Mouse (Mus musculus) ovary, postnatal 36 days (tissue): ENCODE data around the gene Hoxa5.

ENCODE experiments used
- DNase-seq: peaks from one replicate; pipeline ENCODE4 v3.0.0; 2022; ENCODE audit warnings: low spot score, mixed read lengths

Hoxa5 gene

DNA sequence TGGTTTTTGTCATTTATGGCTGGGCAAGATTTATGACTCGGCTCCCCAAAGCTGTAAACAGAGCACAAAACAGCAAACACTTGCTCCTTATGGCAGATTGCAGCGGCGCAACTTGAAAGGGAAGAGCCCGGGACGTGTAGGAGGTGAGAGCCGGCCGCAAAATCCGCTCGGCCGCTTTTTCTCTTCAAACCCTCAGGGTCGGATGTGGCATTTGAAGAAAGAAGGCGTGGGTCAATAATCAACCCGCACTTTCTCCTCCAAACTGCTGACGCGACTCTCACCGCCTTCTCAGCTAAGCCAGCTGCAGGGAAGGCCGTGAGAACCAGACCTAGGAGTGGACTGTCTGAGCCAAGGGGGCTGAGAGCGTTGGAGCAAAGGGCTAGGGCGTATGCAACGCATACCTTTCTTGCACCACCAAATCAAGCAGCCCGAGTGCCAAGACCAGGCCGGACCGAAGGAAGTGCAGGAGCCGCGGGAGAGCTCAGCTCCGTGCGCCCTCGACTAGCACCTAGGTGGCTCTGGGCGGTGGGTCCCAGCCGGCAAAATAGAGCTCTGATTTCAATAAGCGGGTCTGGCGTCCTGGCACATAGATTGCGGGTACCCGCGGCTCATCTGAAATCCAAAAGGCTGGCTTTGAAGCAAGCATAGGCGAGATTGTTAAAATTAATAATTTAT lies 27.2 kb downstream of the Hoxa5 start, which contains the start of gene 5730596B20Rik:
TSS of gene 5730596B20Rik (plus strand) at position 438 of the 675 bp plus-strand sequence.
- DNase-seq, result no peak

DNA sequence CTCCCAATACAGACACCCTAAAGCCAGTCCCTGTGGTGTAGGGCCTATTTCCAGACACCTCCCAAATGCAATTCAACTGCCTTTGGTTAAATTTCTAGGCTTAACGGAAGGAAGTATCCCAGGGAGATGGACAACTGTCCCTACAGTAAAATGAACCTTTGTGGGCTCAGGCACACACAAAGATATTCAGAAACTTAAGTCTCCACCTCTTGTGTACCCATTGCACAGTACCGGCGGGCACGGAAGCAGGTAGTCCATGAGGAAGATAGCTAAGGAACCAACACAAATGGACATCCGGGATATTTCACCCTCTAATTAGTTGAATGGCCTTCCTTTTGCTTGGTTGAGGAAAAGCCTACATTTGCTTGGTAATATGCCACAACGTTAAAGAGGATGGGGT lies 28.0 kb downstream of the Hoxa5 start:
- no peak for DNase-seq

DNA sequence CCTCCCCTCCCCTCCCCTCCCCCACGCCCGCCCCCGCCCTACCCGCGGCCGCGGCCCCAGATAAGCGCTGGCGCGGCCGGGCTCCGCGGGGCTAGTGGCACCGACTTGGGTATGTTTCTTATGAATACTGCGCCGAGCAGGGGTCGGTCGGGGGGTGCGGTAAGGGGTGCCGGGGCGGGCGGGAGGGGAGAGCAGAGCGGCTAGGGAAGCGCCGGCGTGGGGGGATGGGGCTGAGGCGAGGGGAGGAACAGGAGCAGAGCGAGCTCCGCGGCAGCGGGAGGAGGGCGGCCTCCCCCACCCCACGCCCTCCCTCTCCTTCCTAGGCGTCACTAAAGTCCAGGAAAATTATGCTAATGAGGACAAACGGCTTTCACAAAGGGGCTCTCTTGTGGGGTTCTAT lies 28.5 kb downstream of the Hoxa5 start:
- DNase-seq, result peak; percentile 27

DNA sequence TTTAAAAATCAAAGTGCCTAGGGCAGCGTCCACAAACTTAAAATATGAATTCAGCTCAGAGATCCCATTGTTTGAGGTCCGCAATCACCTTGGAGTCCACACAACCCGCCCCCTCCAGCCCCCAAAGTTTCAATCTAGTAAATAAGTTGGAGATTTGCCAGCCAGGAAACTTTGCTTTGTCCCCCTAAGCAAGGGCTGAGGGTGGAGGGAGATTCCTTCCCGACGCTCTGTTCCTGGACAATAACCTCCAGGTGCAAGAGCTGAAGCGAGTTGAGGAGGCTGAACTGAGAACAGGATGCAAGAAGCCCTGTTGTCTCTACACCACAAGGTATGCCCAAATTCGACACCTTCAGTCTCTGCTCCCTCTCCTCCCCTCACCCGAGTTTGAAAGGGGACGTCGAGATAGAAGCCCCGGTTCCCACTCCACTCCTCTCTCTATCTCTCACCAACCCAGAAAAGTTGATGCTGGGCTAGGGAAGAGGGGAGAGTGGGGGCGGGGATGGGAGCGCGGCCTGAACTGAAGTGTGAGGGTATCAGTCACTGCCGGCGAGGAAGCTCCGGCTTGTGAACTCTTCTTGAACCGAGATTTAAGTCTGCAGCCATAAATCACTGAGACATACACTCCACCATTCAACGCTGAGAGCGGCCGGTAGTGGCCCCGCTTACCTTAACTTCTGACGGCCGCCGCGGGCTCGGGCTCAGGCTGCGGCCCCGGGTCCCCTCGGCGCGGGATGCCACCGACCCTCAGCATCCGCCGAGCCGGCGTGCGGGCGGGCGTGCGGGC lies 29.2 kb downstream of the Hoxa5 start:
- DNase-seq, result no peak

DNA sequence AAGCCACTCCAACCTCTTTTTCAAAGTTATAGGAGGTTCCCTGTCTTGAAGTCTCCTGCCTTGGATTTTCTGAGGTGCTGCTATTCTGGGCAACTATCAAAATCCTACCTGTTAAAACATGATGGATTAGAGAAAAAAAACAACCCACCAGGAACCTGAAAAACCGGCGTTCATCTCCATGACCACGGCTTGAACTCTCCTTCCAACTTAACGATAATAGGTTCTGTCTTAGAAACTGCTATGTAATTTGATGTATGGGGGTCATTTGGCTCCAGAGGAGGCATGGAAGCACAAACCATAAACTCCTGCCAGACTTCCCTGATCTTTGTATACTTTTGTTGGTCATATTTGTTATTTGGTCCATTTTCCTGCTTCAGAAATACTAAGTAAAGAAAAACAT lies 30.7 kb downstream of the Hoxa5 start:
- no peak for DNase-seq

DNA sequence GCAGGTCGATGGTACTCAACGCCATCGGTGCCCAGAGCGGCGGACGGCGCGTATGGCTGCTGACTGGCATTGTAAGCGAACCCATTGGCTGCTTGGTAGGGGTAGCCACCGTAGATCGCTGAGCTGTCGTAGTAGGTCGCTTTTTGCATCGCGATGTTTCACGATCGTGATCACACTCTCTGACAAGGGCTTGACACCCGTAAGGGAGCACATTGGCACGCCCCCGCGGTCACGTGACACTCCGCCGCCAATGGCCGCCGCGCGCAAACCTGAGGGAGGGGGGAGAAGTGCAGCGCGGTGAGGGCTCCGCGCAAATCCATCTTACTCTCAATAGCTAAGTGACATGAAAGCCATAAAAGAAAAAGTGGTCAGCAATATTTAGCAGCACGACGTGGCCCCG lies 31.9 kb downstream of the Hoxa5 start:
- DNase-seq, result peak; percentile 72

DNA sequence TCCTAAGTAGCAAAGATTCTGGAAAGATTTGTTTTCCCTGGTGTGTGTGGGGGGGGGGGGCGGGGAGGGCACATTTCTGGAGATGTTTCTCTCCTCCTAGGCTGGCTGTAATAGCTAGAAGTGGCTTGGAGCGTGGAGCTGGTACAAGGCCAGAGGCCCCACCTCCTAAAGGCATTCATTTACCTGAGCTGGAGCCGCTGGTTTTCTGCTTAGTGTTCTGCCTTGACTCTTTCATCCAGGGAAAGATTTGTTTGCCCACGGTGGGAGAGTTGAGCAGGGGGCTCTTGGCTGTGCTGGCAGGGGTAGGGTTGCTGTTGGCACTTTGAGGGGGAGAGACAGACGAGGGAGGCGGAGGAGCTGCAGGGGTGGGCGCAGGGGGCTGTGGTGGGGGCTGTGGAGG lies 32.4 kb downstream of the Hoxa5 start:
- DNase-seq, result no peak

DNA sequence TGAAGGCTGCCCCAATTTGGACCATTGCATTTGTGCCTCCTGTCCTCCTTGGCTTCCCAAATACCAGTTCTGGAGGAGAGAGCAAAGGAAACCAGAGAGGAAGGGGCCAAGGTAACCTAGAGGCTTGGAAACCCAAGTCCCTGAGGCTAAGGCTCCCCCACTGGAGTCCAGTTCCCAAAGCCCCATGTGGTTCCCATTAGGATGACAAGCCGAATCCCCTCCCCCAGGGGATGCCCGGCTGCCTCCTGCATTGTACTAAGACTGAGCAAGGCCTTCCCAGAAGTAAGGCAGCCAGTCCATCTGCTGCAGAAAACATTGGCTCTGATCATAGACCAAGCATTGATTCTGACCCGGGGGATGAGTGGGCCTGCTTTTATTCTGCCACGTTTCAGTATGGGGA lies 33.1 kb downstream of the Hoxa5 start:
- no peak for DNase-seq

DNA sequence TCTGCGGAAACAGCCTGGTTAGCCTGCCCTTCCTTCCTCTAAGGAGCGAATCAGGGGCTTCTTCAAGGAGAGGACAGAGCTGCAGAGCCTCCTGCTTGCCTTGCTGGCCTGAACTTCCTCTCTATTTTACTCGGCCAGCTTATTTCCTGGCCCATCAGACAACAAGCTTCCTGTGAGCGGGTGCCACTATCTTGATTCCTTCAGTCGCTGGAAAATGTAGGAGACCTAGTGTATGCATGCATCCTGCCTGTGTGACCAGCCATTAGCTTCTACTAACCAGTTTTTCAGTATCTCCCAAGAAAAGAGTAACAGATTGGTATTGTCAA lies 33.5 kb downstream of the Hoxa5 start:
- no peak for DNase-seq

DNA sequence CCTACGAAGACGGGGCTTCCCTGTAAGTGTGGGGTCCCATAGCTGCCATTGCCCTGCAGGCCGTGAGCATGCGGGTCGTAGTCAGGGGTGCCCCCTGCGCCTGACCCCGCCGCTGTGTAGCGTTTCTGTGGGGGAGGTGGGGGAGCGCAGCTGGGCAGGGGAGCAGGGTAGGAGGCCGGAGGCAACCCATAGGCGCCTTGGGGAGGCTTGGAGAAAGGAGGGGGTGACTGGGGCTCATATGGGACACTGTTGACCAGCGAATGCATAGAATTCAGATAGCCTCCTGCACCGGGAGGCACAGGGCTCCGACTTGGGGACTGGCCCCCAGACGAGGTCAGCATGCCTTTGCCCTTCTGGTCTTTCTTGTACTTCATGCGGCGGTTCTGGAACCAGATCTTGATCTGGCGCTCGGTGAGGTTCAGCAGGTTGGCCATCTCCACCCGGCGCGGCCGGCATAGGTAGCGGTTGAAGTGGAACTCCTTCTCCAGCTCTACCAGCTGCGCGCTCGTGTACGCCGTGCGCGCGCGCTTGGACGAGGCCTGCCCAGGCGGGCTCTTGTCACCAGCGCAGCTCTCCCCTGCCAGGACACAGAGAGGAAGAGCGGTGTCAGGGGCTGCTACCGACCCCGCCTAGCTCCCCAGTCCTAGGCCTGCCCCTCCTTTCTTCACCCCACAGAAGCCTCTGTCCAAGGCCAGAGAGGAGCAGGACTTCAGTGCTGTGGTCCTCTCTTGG lies 34.1 kb downstream of the Hoxa5 start:
- DNase-seq, result no peak

DNA sequence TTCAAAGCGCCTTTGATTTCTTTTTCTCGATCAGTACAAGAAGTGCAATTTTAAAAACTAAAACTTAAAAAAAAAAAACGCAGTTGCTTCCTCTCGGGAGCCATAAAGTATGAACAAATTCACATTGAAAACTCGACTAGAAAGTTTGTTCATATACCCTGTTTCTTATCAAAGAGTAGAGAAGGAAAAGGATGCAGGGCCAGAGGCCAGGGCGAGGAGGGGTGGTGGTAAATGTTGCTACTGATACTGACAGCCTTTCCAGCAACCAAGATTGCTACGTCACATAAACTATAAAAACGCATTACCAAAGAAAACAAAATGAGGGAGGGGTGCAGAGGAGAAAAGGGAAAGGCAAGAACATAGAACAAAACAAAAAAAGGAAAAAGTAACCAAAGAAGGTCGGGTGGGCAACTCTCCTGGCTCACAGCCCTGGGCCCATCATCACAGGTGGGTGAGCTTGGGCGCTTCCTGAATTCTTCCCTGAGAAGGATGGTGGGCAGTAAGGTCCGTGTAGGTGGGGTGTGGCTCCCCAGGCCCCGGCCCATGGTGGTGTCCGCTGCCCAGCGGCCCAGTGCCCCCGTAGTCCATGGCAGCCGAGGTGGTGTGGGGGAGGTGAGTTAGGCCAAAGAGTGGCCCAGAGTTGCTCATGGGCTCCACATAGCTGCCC lies 34.8 kb downstream of the Hoxa5 start:
- DNase-seq, result no peak

DNA sequence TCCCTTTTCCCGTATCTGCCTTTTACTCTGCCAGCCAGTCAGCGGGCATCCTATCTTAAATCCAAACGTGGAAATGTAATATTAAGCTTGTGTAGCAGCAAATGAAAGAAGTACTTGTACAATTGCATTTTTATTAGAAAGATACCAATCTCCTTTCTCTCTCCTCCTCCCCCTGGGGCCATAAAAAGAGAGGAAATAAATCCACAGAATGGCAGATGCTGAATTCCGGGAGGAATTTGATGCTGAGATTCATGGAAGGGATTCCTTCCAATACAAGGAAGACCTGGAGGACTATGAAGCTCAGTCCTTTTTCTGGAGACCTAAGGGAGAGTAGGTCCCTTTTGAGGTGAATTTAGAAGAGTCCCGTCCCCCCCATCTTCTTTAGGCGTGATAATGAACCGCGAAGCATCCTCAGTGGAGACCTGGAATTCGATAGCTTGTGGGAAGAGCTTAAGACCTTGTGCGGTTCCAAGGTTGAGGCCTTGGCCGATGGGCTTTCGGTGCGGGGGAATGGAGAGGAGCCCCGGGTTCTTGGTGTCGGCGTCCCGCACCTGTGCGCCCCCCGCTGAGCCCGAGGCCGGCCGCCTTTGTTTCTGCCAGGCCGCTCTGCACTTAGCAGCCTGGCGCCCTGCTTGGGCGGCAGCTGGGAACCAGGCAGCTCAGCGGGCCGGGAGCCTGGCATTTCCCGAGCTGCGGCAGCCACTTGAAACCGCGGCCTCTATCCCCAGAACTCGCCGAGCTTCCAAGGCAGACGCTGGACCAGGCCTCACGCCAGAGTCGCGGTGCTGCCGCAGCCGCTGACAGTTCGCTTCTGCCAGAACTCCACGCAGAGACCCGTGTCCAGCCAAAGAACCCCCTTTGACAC lies 36.0 kb downstream of the Hoxa5 start:
- DNase-seq, result peak; percentile 20

DNA sequence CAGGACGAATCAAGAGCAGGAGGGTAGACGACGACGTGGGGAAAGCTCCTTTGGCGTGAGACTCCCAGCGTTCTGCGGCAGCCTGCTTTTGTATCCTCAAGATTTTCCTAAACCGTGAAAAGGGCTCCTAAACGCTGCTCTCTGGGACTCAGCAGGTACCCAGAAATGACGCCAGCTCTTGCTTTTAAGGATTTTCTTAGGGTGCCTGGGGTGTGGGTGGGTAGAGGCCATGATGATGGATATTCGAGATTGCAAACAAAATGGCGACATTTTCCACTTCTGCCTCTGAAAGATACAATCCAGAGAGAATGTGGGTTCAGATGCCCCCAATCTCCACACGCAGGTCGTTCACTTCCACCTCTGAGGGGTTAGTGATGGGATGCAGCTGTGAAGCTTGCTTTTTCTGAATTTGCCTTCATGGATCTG lies 36.6 kb downstream of the Hoxa5 start:
- no peak for DNase-seq

DNA sequence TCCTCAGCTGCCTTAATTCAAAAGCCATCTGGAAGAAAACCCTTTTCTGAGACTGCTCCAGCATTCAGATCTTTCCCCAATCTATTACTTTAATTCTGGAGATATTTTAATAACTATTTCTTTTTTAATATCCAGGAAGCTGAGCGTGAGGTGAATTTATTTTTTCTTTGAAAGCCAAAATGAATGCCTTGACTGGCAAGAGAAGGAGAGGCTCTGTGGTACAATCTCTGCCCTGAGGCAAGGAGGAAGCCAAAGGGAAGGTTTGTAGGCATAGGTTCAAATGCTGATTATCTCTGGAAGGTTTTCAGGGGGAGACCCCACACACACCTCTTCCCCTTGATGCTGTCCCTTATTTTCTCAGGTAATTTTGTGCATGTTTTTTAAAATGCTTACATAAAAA lies 37.2 kb downstream of the Hoxa5 start:
- DNase-seq, result no peak

DNA sequence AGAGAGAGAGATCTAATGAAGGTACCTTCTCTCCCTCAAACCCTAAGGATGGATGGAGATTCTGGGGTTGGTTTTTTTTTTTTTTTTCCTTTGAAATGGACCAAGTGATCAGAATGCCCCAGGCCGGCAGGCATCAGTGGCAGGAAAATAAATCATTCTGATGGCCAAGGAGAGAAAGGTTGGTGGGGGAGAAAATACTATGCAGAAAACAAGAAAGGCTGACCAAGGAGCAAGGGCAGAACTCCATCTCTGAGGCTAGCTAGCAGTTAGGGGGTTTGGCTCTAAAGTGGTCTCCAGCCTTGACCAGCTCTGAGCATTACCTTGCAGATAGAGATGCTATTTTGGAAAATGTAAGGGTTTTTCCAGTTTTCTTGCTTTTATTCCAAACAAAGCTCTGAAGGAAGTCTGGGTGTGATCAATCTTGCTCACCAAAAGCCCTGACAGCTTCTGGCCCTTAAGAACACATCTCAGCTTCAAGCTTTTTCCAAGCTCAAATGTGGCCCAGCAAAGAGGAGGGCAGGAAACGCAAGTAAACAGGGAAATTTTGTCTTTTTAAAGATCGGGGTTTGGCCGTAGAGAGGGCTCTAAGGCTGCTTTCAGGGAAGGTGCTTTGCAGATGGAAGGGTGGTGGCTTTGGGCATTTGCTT lies 37.8 kb downstream of the Hoxa5 start:
- DNase-seq, result no peak

DNA sequence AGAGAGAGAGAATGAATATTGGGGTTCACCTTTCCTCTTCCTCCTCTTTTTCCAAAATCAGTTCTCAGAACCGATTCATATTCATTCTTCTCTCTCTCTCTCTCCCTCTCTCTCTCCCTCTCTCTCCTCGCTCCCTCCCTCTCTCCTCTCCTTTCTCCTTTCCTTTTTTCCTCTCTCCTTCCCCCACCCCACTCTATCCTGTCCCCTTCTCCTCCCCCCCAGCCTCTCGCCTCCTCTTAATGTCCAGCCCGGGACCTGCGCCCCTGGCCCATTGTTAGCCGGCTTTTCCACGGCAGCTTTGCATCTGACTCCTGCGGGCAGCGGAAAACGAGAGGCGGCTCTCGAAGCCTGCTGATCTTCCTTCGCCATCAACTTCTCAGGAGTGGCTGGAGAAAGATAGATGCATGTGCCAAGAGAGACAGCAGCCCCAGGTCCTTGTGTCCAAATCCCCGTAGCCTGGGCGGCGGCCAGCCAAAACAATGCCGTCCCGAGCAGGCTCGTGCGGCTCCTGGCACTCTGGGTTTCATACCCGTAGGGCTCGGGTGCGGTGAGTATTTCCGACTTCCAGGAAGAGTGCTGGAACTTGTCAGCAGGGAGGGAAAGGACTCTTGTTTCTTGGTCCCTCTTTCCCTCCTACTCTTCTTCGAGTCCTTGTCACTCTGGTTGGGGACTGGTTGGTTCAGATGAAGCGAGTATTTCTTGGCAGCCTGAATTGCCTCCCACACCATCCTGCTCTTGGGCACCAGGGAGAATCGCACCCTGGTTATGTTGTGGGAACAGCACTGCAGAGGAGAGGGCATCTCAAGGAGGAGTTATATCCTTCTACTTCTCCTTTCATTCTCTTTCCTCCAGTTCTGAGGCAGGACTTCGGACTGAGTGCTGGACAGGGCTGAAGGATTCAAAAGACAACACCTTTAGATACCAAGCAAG lies 38.7 kb downstream of the Hoxa5 start:
- DNase-seq, result no peak

DNA sequence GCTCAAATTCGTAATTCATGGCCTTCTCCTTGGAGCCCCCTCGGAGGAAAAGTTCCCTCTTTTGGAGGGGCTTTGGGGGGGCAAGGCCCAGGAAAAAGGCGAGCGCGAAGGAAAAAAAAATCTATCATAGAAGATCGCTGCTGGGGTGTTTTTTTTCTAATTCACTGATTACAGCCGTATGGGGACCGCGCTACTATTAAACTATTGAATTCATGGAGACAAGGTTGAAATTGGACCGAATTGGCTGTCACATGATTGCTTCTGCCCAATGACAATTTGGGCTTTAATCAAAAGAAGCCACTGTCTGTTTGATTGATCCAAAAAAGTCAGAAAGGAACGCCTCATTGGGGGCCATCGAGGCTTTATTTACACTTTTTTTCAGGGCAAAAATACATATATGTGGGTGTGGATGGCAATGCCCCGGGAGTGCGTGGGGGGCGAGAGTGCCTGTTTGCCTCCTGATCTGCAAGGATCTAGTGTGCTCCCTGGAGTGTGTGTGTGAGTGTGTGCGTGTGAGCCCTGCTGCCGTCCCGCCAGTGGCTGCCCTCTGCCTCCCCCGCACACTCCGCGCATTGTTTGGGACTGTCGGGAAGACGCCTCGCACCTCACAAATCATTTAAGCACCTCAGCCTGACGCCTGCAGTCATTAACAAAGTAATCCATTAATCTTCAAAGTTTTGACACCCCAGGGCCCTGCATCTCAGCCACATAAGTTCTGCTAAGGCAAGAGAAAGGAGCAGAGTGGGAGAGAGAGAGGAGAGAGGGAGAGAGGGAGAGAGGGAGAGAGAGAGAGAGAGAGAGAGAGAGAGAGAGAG lies 39.6 kb downstream of the Hoxa5 start, which contains the start of gene Hoxa2:
TSS of gene Hoxa2 (minus strand) at position 206 of the 815 bp plus-strand sequence.
- DNase-seq, result no peak

DNA sequence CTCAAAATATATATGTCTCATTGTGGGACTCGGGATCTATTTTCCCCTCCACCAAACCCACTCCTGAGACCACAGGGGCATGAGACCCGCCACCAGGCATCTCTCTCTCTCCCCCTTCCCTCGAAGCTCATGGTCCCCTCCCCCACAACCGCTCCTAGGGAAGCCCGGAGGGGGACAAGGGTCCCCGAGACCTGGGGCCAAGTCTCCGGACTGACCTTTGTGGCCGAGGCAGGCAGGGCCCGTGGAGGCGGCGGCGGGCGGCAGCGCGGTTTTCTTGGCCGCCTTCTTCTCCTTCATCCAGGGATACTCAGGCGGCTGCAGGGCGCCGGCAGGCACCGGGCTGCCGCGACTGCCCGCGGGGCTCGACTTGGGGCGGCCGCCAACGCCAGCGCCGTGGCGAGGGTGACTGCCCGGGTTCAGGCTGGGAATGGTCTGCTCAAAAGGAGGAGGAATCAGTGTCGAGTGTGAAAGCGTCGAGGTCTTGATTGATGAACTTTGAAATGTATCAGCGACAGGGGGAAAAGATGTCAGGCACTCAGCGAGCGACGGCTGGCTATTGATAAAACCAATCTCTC lies 40.2 kb downstream of the Hoxa5 start:
- DNase-seq, result peak; percentile 15
